Mouse (Mus musculus) gastrocnemius, postnatal 14 days (tissue): ENCODE measurements around the gene Ei24. TPM values are rescaled to one million over a fixed set of nuclear protein-coding genes. Genes with fewer than 3 reads are reported as not detected.
A peak's percentile ranks its signal among the peaks of the same experiment; 100 is the strongest.

Experiments
- DNase-seq: peaks from one replicate; pipeline ENCODE4 v3.0.0; 2021; ENCODE audit warnings: mixed read lengths
- intact Hi-C: fragments of 180-260 bp; cut with DNase I; formaldehyde crosslinking; loops from one replicate; pipeline ENCODE4 v1.15.1; 2025; ENCODE audit warnings: low total_unique reads
- total RNA-seq, 2 experiments: library from RNA; stranded (reverse); gene quantifications; 2 replicates each; pipeline ENCODE4 v1.2.3; 2021

Ei24 gene
- total RNA-seq, 2 experiments from 2014 or later, result 51.7 to 56.9 TPM

DNA sequence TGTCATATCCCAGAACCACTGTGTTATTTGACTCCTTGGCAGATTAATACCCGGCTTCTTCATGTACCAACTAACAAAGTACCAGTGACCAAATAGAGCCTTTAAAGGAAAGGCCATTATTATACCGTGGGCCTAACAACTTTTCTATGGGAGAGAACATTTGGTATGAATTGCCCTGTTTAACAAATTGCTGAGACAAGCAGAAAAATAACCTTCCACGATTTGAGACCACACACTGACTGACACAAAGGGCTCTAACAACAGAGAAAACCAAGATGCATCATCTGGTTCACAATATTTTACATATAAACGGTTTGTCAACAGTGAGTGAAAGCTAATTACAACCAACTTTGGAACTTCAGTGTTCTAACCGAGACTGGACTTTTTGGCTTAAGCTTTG, 969 bp downstream of the Ei24 start:
- no peak for DNase-seq
- intact Hi-C loops, result loop anchor here (10.0 kb wide), 1 partner anchor 89 kb away; no protein-coding TSS in a partner anchor

DNA sequence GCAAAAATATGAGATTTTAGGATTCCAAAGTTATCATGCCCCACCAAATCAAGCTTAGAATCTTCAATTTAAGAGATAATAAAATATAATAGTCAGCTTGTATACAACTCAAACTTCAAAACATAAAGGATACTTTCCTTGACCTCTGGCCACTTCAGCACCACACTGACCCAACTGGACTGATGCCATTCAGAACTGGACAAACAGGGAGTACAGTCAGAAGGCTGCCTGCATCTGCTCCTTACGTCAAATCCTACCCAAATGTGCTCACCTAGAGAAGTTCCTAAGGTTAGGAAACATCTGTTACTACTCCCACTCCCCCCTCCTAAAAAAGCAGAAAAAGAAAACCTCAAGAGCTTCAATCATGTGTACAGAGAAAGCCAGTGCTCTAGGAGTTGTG, 1.6 kb downstream of the Ei24 start:
- intact Hi-C loops, result loop anchor here (10.0 kb wide), 1 partner anchor 89 kb away; no protein-coding TSS in a partner anchor

GRCm38 (mm10) chr9:36794487-36794886, 2.7 kb downstream of the Ei24 start:
- intact Hi-C loops, result loop anchor here (10.0 kb wide), 1 partner anchor 90 kb away; no protein-coding TSS in a partner anchor
- no peak for DNase-seq

More for the DNA sequence above, 1.6 kb downstream of the Ei24 start:
- DNase-seq, result no peak

- intact Hi-C loops, result loop anchor here (10.0 kb wide), 1 partner anchor 93 kb away; no protein-coding TSS in a partner anchor
- DNase-seq, result no peak
Observed at GRCm38 (mm10) chr9:36792191-36792590, 5.0 kb downstream of the Ei24 start.

- intact Hi-C loops, result no loop called here
- DNase-seq, result no peak
Observed at GRCm38 (mm10) chr9:36783921-36784320, 13.3 kb downstream of the Ei24 start.

- intact Hi-C loops, result no loop called here
- DNase-seq, result no peak
Observed at GRCm38 (mm10) chr9:36769048-36769413, 28.2 kb downstream of the Ei24 start.

- intact Hi-C loops, result no loop called here
Observed at GRCm38 (mm10) chr9:36768156-36769047, 28.8 kb downstream of the Ei24 start.

DNA sequence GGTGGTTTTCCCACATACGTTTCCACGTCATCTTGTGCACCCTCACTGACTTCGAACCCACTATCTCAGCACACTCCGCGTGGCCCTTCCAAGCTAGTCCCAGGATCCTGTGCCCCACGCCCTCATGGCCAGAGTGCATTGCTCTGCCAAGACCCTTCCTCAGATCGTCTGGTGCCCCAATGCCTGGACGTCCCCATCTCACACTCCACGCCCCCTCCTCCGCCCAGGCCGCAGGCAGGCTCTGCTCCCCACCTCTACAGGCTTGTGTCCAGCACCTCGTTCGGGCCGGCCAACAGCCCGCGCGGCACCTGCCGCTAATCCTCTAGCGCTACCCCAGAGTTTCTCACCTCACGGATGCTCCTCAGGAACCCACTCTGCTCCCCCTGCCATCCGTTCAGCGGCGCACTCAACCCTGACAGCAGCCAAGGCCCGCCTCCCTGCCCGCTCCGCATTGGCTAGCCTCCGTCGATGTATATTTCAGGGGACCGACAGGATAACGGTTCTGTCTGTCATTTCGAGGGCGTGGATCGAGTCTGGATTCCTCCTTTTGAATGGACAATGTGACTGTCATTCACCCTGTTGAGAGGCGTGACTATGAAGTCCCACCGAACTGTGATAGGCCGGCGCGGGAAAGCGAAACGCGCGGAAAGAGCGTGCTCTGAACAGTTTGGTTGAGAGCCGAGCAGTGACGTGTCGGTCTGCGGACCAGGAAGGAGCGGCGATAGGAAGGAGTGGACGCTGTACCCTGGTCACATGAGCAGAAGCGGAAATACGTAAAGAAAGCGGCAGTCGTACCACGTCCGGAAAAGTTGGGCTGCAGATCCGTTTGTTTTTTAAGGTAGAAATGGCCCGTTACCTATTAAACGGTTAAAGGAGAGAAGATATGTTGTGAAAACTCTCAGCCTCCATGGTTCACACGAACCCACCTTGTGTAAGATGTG, 29.7 kb downstream of the Ei24 start, which contains the start of gene Stt3a:
Stt3a (minus strand) TSS at position 477 of the 941 bp plus-strand sequence.
- intact Hi-C loops, result no loop called here

More at GRCm38 (mm10) chr9:36768156-36769047, 28.8 kb downstream of the Ei24 start:
- peak; percentile 38 for DNase-seq

DNA sequence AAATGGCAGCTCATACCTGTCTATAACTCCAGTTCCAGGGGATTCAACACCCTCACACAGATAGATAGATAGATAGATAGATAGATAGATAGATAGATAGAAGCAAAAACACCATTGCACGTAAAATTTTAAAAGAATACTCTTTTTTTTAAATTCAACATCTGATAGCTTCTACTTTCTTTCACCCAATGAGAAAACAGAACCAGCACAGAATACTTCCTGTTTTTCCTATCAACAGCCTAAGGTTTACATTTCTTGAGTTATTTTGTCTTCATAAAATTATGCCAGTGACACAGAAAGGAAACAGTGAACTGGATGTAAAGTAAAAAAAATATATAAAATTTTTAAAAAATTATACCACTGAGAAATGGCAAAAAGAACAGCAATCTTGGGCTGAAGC, 32.8 kb downstream of the Ei24 start:
- DNase-seq, result no peak
- intact Hi-C loops, result no loop called here

More for the DNA sequence above, 29.7 kb downstream of the Ei24 start, which contains the start of gene Stt3a:
- DNase-seq, result peak; percentile 99

Other genes with a start within 250 kb of the Ei24 start
- gene Gm17689, start 214.8 kb downstream of the Ei24 start, total RNA-seq, result not detected
- not detected for gene A630095E13Rik, start 154.0 kb downstream of the Ei24 start, total RNA-seq
- not detected for gene Acrv1, start 104.2 kb downstream of the Ei24 start, total RNA-seq
- gene Chek1, start 70.3 kb downstream of the Ei24 start, total RNA-seq, result 1 to 10 TPM; 1.4 to 2.1 TPM
- 10 to 100 TPM; 51.7 to 69.5 TPM for gene Stt3a, start 29.7 kb downstream of the Ei24 start, total RNA-seq
- gene Fez1, start 24.5 kb upstream of the Ei24 start, total RNA-seq, result 1 to 10 TPM; 2.3 to 3.7 TPM